Mouse (Mus musculus) liver, embryonic 12.5 days (tissue): Measurements from ENCODE around the gene Dhh. TPM values are rescaled to one million over a fixed set of nuclear protein-coding genes. Genes with fewer than 3 reads are reported as not detected.

Experiments used
- ATAC-seq: fragments of 200-750 bp; cut with Nextera tagmentation; 2 replicates; pipeline ENCODE4 v1.8.0; 2017; ENCODE audit warnings: moderate number of reproducible peaks, mild to moderate bottlenecking, moderate library complexity
- H3K27ac ChIP-seq: fragments of 300-500 bp; sonication (generic); 2 replicates; pipeline ENCODE4 v1.5.1; 2016; ENCODE audit warnings: mild to moderate bottlenecking
- H3K27me3 ChIP-seq: fragments of 300-500 bp; sonication (generic); replicated peaks from 2 replicates; pipeline ENCODE4 v1.6.1; 2016; ENCODE audit warnings: mild to moderate bottlenecking, moderate library complexity
- H3K36me3 ChIP-seq: fragments of 300-500 bp; sonication (generic); 2 replicates; pipeline ENCODE4 v1.6.1; 2016; ENCODE audit warnings: mild to moderate bottlenecking, moderate library complexity
- H3K4me1 ChIP-seq: fragments of 300-500 bp; sonication (generic); 2 replicates; pipeline ENCODE4 v1.6.1; 2016
- H3K4me2 ChIP-seq: fragments of 300-500 bp; sonication (generic); 2 replicates; pipeline ENCODE4 v1.6.1; 2016; ENCODE audit warnings: mild to moderate bottlenecking, moderate library complexity
- H3K4me3 ChIP-seq: fragments of 300-500 bp; sonication (generic); 2 replicates; pipeline ENCODE4 v1.5.1; 2016; ENCODE audit warnings: mild to moderate bottlenecking, moderate library complexity
- H3K9ac ChIP-seq: fragments of 300-500 bp; sonication (generic); 2 replicates; pipeline ENCODE4 v1.6.1; 2016; ENCODE audit warnings: mild to moderate bottlenecking, moderate library complexity
- H3K9me3 ChIP-seq: fragments of 300-500 bp; sonication (generic); replicated peaks from 2 replicates; pipeline ENCODE4 v1.6.1; 2016; ENCODE audit warnings: mild to moderate bottlenecking, moderate library complexity
- WGBS: fragments of 180-500 bp; shearing (Covaris S2); methylation state at CpG from one replicate; pipeline ENCODE4 v1.1.7; 2016; ENCODE audit not compliant: insufficient replicate concordance; 5-methylcytosine and 5-hydroxymethylcytosine counted together
- polyA plus RNA-seq: library from polyadenylated mRNA; unstranded; fragments of >200 nt; fragmentation: Nextera tagmentation; extraction: Ambion mirVana; gene quantifications from 2 replicates; pipeline ENCODE4 v1.2.1, GENCODE M21; 2016

Gene Dhh
- polyA plus RNA-seq, 1 experiment from 2014 or later = 0.25 TPM

DNA sequence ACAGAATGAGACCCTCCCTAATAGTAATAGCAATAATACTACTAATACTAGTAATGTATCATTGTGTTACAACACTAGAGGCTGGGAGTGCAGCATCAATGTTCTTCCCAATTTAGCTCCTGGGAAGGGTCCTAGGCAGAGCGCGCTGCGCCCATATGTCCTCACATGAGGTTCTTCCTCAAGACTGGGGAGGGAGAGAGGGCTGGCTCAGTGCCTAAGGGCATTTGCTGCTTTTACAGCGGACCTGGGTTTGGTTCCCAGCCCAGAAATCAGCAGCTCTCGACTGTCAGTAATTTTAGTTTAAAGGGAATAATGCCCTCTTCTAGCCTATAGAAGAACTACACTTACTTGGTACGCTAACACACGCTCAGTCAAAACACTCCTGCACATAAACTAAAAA, 10.8 kb downstream of the Dhh start:
- no peak overlapping the region for H3K4me2 ChIP-seq
- H3K9me3 ChIP-seq = no peaks in the 10 kb centered on the region
- H3K27me3 ChIP-seq = peaks cover 21% of the 10 kb centered on the region
- H3K27ac ChIP-seq = no peak overlapping the region
- no peaks in the 10 kb centered on the region for H3K36me3 ChIP-seq
- no peak overlapping the region for H3K9ac ChIP-seq
- no peak overlapping the region for H3K4me3 ChIP-seq
- 79% methylated on average over 7 of the region's 7 CpGs for WGBS
- ATAC-seq = no peak
- peaks cover 16% of the 10 kb centered on the region for H3K4me1 ChIP-seq

DNA sequence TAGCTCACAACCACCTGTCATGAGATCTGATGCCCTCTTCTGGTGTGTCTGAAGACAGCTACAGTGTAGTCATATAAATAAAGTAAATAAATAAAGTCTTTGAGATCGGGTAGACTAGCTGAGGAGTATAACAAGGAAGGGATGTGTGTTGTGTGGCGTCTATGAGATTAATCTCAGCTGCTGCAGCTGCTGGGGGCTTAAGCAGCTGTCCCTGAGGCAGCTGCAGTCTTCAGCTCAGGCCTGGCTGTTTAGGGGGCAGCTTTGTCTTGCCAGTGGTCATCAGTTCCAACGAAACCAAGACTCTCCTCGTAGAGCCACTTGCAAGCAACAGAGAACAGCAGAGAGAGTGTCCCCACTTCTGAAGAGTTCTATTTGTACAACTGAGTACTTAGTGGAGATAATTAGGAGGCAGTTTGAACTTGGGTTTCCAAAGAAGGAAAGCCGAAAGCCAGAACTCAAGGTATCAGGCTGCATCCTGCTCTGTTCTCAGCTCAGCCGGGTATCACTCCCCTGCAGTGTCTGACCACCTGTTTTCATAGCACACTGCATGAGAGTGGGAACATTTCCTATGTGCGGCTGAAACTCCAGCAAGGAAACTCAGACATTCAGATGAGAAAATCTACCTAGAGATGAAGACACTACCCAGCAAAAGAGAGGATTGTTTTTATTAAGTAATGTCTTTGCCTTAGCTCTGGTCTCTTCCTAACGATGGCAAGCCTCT, 11.5 kb downstream of the Dhh start:
- Histone ChIP-seq H3K4me2 (no peak overlapping the region), H3K9ac (no peak overlapping the region), H3K9me3 (no peaks in the 10 kb centered on the region), H3K4me1 (peaks cover 16% of the 10 kb centered on the region), H3K4me3 (no peak overlapping the region), H3K27me3 (peaks cover 14% of the 10 kb centered on the region), H3K36me3 (no peaks in the 10 kb centered on the region), H3K27ac (no peak overlapping the region)
- 71% methylated on average over 8 of the region's 8 CpGs for WGBS
- ATAC-seq = no peak

GRCm38 (mm10) chr15:98884106-98884505, 14.2 kb downstream of the Dhh start:
- 0 out of 2 replicates have a peak overlapping the region, but pooled peaks have one; percentile 2 for H3K27ac ChIP-seq
- 62% methylated on average over 1 of the region's 1 CpGs for WGBS
- no peaks in the 10 kb centered on the region for H3K9me3 ChIP-seq
- no peak overlapping the region for H3K9ac ChIP-seq
- H3K36me3 ChIP-seq = no peaks in the 10 kb centered on the region
- peaks cover 11% of the 10 kb centered on the region for H3K27me3 ChIP-seq
- H3K4me2 ChIP-seq = no peak overlapping the region
- peaks cover 28% of the 10 kb centered on the region for H3K4me1 ChIP-seq
- H3K4me3 ChIP-seq = no peak overlapping the region
- no peak for ATAC-seq

GRCm38 (mm10) chr15:98883661-98884060, 14.7 kb downstream of the Dhh start:
- Histone ChIP-seq H3K9me3 (no peaks in the 10 kb centered on the region), H3K9ac (no peak overlapping the region), H3K36me3 (no peaks in the 10 kb centered on the region), H3K4me3 (no peak overlapping the region), H3K4me1 (peaks cover 28% of the 10 kb centered on the region), H3K27me3 (peaks cover 10% of the 10 kb centered on the region), H3K27ac (0 out of 2 replicates have a peak overlapping the region, but pooled peaks have one; percentile 2), H3K4me2 (no peak overlapping the region)
- ATAC-seq = no peak

DNA sequence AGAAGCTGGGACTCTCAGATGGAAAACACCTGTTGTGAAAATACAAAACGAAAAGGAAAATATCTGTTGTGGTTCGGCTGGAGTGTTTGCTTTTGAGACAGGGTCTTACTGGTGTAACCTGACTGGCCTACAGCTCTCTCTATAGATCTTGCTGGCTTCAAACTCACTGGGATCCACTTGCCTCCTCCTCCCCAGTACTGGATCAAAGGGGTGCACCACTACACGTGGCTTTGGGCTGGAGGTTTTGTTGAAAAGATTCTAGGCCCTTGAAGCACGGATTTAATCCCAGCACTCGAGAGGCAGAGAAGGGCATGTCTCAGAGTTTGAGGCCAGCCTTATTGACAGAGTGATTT, 16.7 kb downstream of the Dhh start:
- Histone ChIP-seq H3K36me3 (no peaks in the 10 kb centered on the region), H3K4me1 (peaks cover 37% of the 10 kb centered on the region), H3K4me3 (peak overlapping the region; percentile 80), H3K9me3 (no peaks in the 10 kb centered on the region), H3K4me2 (peak overlapping the region; percentile 96), H3K27ac (peak overlapping the region; percentile 80), H3K27me3 (peaks cover 2% of the 10 kb centered on the region), H3K9ac (peak overlapping the region; percentile 53)
- peak; percentile 22; the same call in 1 of the 2 replicates for ATAC-seq
- 24% methylated on average over 5 of the region's 5 CpGs for WGBS

- ATAC-seq = peak; percentile 95
- Histone ChIP-seq H3K4me1 (peaks cover 37% of the 10 kb centered on the region), H3K4me3 (peak overlapping the region; percentile 80), H3K27me3 (no peaks in the 10 kb centered on the region), H3K9me3 (no peaks in the 10 kb centered on the region), H3K4me2 (peak overlapping the region; percentile 96), H3K9ac (peak overlapping the region; percentile 78), H3K27ac (peak overlapping the region; percentile 90), H3K36me3 (no peaks in the 10 kb centered on the region)
- WGBS = under 1% methylated on average over 48 of the region's 48 CpGs
Observed at GRCm38 (mm10) chr15:98880978-98881655, 17.2 kb downstream of the Dhh start.

- peaks cover 48% of the 10 kb centered on the region for H3K4me1 ChIP-seq
- H3K4me2 ChIP-seq = no peak overlapping the region
- 10% methylated on average over 3 of the region's 3 CpGs for WGBS
Observed at GRCm38 (mm10) chr15:98877331-98877730, 21.0 kb downstream of the Dhh start.

GRCm38 (mm10) chr15:98871916-98872888, 26.1 kb downstream of the Dhh start:
- peak overlapping the region; percentile 96 for H3K4me2 ChIP-seq
- peaks cover 51% of the 10 kb centered on the region for H3K4me1 ChIP-seq
- peak overlapping the region; percentile 99 for H3K4me3 ChIP-seq
- peak overlapping the region; percentile 99 for H3K9ac ChIP-seq
- WGBS = 2% methylated on average over 51 of the region's 51 CpGs
- H3K27me3 ChIP-seq = no peaks in the 10 kb centered on the region
- ATAC-seq = peak; percentile 75
- peaks cover 1% of the 10 kb centered on the region for H3K36me3 ChIP-seq
- H3K27ac ChIP-seq = peak overlapping the region; percentile 95
- H3K9me3 ChIP-seq = no peaks in the 10 kb centered on the region

More at GRCm38 (mm10) chr15:98877331-98877730, 21.0 kb downstream of the Dhh start:
- Histone ChIP-seq H3K27me3 (no peaks in the 10 kb centered on the region), H3K9ac (no peak overlapping the region), H3K36me3 (no peaks in the 10 kb centered on the region), H3K9me3 (no peaks in the 10 kb centered on the region), H3K4me3 (no peak overlapping the region), H3K27ac (no peak overlapping the region)
- no peak for ATAC-seq

GRCm38 (mm10) chr15:98871070-98871915, 27.0 kb downstream of the Dhh start, which contains the start of gene Kmt2d:
Gene Kmt2d (minus strand): TSS chr15:98871204.
- H3K4me2 ChIP-seq = peak within 1 kb of the TSS; percentile 96
- H3K36me3 ChIP-seq = peaks cover 10% of the 10 kb centered on the region
- H3K9me3 ChIP-seq = no peaks in the 10 kb centered on the region
- H3K4me3 ChIP-seq = peak within 1 kb of the TSS; percentile 99
- under 1% methylated on average over 76 of the region's 94 CpGs for WGBS
- peak; percentile 47 for ATAC-seq
- H3K27me3 ChIP-seq = no peaks in the 10 kb centered on the region
- H3K27ac ChIP-seq = peak within 1 kb of the TSS; percentile 95
- peaks cover 54% of the 10 kb centered on the region for H3K4me1 ChIP-seq
- H3K9ac ChIP-seq = peak within 1 kb of the TSS; percentile 99

DNA sequence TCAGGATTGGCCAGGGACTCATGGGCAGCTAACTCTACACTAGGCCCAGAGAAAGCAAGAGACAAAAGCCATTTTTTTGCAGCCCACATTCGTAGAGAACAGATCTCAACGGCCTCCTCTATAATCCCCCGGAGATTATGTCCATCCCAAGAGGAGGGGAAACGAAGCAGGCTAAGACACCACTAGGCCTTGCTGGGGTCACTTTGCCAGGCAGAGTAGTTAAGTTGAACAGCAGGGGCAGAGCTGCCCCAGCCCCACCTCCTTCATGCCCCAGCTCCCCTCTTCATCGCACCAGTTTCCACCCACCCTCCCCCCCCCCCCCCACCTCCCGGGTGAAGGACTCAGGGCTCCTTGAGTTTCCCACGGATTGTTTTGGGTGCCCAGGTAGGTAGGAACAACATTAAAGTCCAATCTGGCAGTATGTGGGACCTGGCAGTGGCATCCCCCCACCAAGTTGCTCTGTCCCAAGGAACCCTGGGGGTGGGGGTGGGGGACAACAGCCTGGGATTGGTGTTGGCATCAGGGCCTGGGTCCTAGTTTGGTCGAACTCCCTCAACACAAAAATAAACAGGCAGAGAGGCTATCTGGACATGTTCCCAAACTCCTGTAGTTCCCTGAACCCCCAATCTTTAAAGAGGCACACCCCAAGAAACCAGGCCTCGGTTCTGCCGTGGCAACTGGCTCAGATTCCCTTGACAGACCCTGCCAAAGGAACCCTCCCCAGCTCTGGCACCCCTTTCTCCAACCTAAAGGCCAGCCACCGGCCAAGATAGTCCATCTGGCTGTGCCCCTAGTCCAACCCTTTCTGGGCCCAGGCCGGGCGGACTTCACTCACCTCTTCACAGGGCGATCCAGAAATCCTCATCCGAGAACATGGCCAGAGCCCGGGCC, 27.9 kb downstream of the Dhh start:
- peak overlapping the region; percentile 95 for H3K27ac ChIP-seq
- peak overlapping the region; percentile 99 for H3K4me3 ChIP-seq
- peak overlapping the region; percentile 96 for H3K4me2 ChIP-seq
- ATAC-seq = no peak
- WGBS = 2% methylated on average over 14 of the region's 16 CpGs
- peaks cover 54% of the 10 kb centered on the region for H3K4me1 ChIP-seq
- H3K27me3 ChIP-seq = no peaks in the 10 kb centered on the region
- H3K9me3 ChIP-seq = no peaks in the 10 kb centered on the region
- peak overlapping the region; percentile 99 for H3K9ac ChIP-seq
- peaks cover 19% of the 10 kb centered on the region for H3K36me3 ChIP-seq
